8 mouse cellular contexts compared by ENCODE assay signal in the genomic region with DNA sequence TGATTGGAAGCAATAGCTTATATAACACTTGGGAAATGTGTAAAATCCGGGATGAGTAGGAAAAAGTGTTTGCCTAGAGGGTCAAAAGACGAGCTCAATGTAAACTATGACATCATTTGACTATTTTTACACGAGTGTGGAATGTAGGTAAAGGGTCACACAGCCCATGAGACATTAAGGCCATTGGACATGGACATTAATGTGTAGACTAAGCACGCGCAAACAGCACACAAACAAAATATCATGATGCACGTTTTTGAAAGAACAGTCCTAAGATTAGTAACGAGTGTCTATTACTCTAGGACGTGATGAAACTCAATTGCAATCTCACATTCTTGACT. TPM values are rescaled to one million over a fixed set of nuclear protein-coding genes. Genes with fewer than 3 reads are reported as not detected.
DNase-seq lines count a peak whose midpoint lies in the region; ATAC-seq and TF ChIP-seq lines count a peak whose summit lies in the region.

No protein-coding gene starts in this region.

- peaks cover 43% of the 10 kb centered on the region for H3K27me3 ChIP-seq in E14TG2a.4 (ENCODE audit: insufficient read depth, low read length)
- H3K27me3 ChIP-seq in heart, embryonic 16.5 days (ENCODE audit: control insufficient read depth, insufficient read depth, low read length), result no peaks in the 10 kb centered on the region

- peaks cover 3% of the 10 kb centered on the region; the same call in 1 of the 2 replicates for H3K9me3 ChIP-seq in E14TG2a.4 (ENCODE audit: low read length)
- no peaks in the 10 kb centered on the region; the same call in 1 of the 2 replicates for H3K9me3 ChIP-seq in heart, embryonic 16.5 days (replicated peaks; ENCODE audit: control insufficient read depth, low read length)

- peak overlapping the region; percentile 90 for H3K9ac ChIP-seq in heart, embryonic 16.5 days (ENCODE audit: low read length)

- TF ChIP-seq CTCF in E14TG2a.4 (conservative IDR thresholded peaks at IDR 0.05; ENCODE audit: low read length), result no peak

- H3K36me3 ChIP-seq in E14TG2a.4 (ENCODE audit: insufficient read depth, low read length), result no peaks in the 10 kb centered on the region
- no peaks in the 10 kb centered on the region for H3K36me3 ChIP-seq in heart, embryonic 16.5 days (ENCODE audit: control insufficient read depth, insufficient read depth)
- H3K36me3 ChIP-seq in macrophage (ENCODE audit: inconsistent target), result no peaks in the 10 kb centered on the region

- peak overlapping the region; percentile 99 for H3K27ac ChIP-seq in heart, embryonic 16.5 days (ENCODE audit: low read length)
- peak overlapping the region; percentile 54 for H3K27ac ChIP-seq in macrophage

- peak overlapping the region; percentile 67 for H3K4me2 ChIP-seq in heart, embryonic 16.5 days (ENCODE audit: low read depth, low read length)

- WGBS in heart, embryonic 16.5 days, result 9% methylated on average over 8 of the region's 8 CpGs
- 14% methylated on average over 8 of the region's 8 CpGs for WGBS in macrophage (ENCODE audit: missing documents)

- peak; percentile 64 for ATAC-seq in heart, embryonic 16.5 days (replicated peaks; ENCODE audit: extremely low read depth, insufficient read depth, low FRiP score)
- no peak for ATAC-seq in cerebellum, adult (ENCODE audit: insufficient number of reproducible peaks, low FRiP score, low TSS enrichment)

- DNase-seq in heart, adult 8-10 months (ENCODE audit: low spot score), result peak; percentile 38
- DNase-seq in heart, adult 18-20 months, result no peak
- no peak for DNase-seq in right cerebral cortex, postnatal 36 days (ENCODE audit: low spot score in 2 of 2)
- DNase-seq in adipocyte (ENCODE audit: low spot score), result no peak

- H3K4me3 ChIP-seq in E14TG2a.4 (replicated peaks; ENCODE audit: low read length) (peak overlapping the region; percentile 84), macrophage (ENCODE audit: inconsistent target) (peak overlapping the region; percentile 39)
- H3K4me3 ChIP-seq in heart, embryonic 16.5 days (ENCODE audit: low read length), result peak overlapping the region; percentile 70

- peaks cover 17% of the 10 kb centered on the region for H3K4me1 ChIP-seq in E14TG2a.4 (replicated peaks; ENCODE audit: low read depth, low read length)
- peaks cover 14% of the 10 kb centered on the region for H3K4me1 ChIP-seq in heart, embryonic 16.5 days (ENCODE audit: control insufficient read depth, insufficient read depth, low read length)

- no peaks in the 10 kb centered on the region for H3K79me2 ChIP-seq in macrophage (ENCODE audit: inconsistent target)

RNA-seq across cellular contexts. Expression of a gene that starts 0.4 kb away (rescaled TPM):
- total RNA-seq in heart, adult 8-10 months (2022), result 100 to 1,000 TPM; 102 to 134 (median 110) TPM
- 100 to 1,000 TPM; 120 to 125 TPM for total RNA-seq in heart, adult 18-20 months (2021)
- 75.6 and 85.0 TPM in 2 replicates for polyA plus RNA-seq in heart, embryonic 16.5 days (2015; fragmentation: Nextera tagmentation; extraction: Ambion mirVana)
- 1 to 10 TPM in 8 of 26 experiments, under 1 TPM in 10, not detected in 8; 0.36 to 4.2 (median 0.88) TPM for total RNA-seq in macrophage (2018; cell fraction: chromatin; rRNA removed)
- 10 to 100 TPM in 11 of 26 experiments, 1 to 10 TPM in 15; 6.1 to 17.9 (median 9.6) TPM for total RNA-seq in macrophage (2018; cell fraction: cytosol; rRNA removed)
- total RNA-seq in macrophage (2018; cell fraction: nucleus; rRNA removed), result 10 to 100 TPM in 1 of 26 experiments, 1 to 10 TPM in 25; 2.2 to 11.3 (median 4.8) TPM
- 9.4 to 14.1 TPM (median 11.7 TPM) in 3 replicates for polyA plus RNA-seq in macrophage (2018)

RNA-seq across cellular contexts. Expression of a gene that starts 2.6 kb away (rescaled TPM):
- not detected for total RNA-seq in heart, adult 8-10 months (2022)
- total RNA-seq in heart, adult 18-20 months (2021), result not detected
- polyA plus RNA-seq in heart, embryonic 16.5 days (2015; fragmentation: Nextera tagmentation; extraction: Ambion mirVana), result not detected in 2 replicates
- total RNA-seq in macrophage (2018; cell fraction: chromatin; rRNA removed), result under 1 TPM in 1 of 26 experiments, not detected in 25; 0.25 TPM
- under 1 TPM in 2 of 26 experiments, not detected in 24; under 0.01 to 0.05 TPM for total RNA-seq in macrophage (2018; cell fraction: cytosol; rRNA removed)
- total RNA-seq in macrophage (2018; cell fraction: nucleus; rRNA removed), result not detected
- not detected in 3 replicates for polyA plus RNA-seq in macrophage (2018)

RNA-seq across cellular contexts. Expression of a gene that starts 22.1 kb away (rescaled TPM):
- 10 to 100 TPM; 29.0 to 59.1 (median 44.3) TPM for total RNA-seq in heart, adult 8-10 months (2022)
- total RNA-seq in heart, adult 18-20 months (2021), result 10 to 100 TPM; 39.0 to 51.3 TPM
- 31.0 and 34.0 TPM in 2 replicates for polyA plus RNA-seq in heart, embryonic 16.5 days (2015; fragmentation: Nextera tagmentation; extraction: Ambion mirVana)
- 1 to 10 TPM in 1 of 26 experiments, under 1 TPM in 3, not detected in 22; 0.43 to 1.5 (median 0.58) TPM for total RNA-seq in macrophage (2018; cell fraction: chromatin; rRNA removed)
- 1 to 10 TPM in 13 of 26 experiments, under 1 TPM in 11, not detected in 2; 0.10 to 3.0 (median 1.3) TPM for total RNA-seq in macrophage (2018; cell fraction: cytosol; rRNA removed)
- 1 to 10 TPM in 3 of 26 experiments, under 1 TPM in 6, not detected in 17; 0.35 to 1.7 (median 0.88) TPM for total RNA-seq in macrophage (2018; cell fraction: nucleus; rRNA removed)
- polyA plus RNA-seq in macrophage (2018), result 1.9 to 4.4 TPM (median 3.0 TPM) in 3 replicates

RNA-seq across cellular contexts. Expression of a gene that starts 36.8 kb away (rescaled TPM):
- total RNA-seq in heart, adult 8-10 months (2022), result 1 to 10 TPM; 4.3 to 5.9 (median 4.7) TPM
- 1 to 10 TPM; 4.4 TPM for total RNA-seq in heart, adult 18-20 months (2021)
- polyA plus RNA-seq in heart, embryonic 16.5 days (2015; fragmentation: Nextera tagmentation; extraction: Ambion mirVana), result 7.9 TPM in 2 replicates
- 1 to 10 TPM in 24 of 26 experiments, under 1 TPM in 2; 0.74 to 8.4 (median 2.9) TPM for total RNA-seq in macrophage (2018; cell fraction: chromatin; rRNA removed)
- total RNA-seq in macrophage (2018; cell fraction: cytosol; rRNA removed), result 10 to 100 TPM in 5 of 26 experiments, 1 to 10 TPM in 21; 3.9 to 13.8 (median 7.9) TPM
- 10 to 100 TPM in 4 of 26 experiments, 1 to 10 TPM in 22; 3.1 to 15.2 (median 6.0) TPM for total RNA-seq in macrophage (2018; cell fraction: nucleus; rRNA removed)
- 3.4 to 15.2 TPM (median 7.3 TPM) in 3 replicates for polyA plus RNA-seq in macrophage (2018)

RNA-seq across cellular contexts. Expression of a gene that starts 51.0 kb away (rescaled TPM):
- total RNA-seq in heart, adult 8-10 months (2022), result 1 to 10 TPM in 3 of 4 experiments, under 1 TPM in 1; 0.73 to 1.5 (median 1.3) TPM
- total RNA-seq in heart, adult 18-20 months (2021), result 1 to 10 TPM in 1 of 2 experiments, under 1 TPM in 1; 0.80 to 1.4 TPM
- polyA plus RNA-seq in heart, embryonic 16.5 days (2015; fragmentation: Nextera tagmentation; extraction: Ambion mirVana), result 0.66 and 0.96 TPM in 2 replicates
- total RNA-seq in macrophage (2018; cell fraction: chromatin; rRNA removed), result 1 to 10 TPM in 2 of 26 experiments, under 1 TPM in 3, not detected in 21; 0.09 to 2.2 (median 0.33) TPM
- total RNA-seq in macrophage (2018; cell fraction: cytosol; rRNA removed), result under 1 TPM in 15 of 26 experiments, not detected in 11; under 0.01 to 0.28 (median 0.05) TPM
- under 1 TPM in 2 of 26 experiments, not detected in 24; 0.10 to 0.74 TPM for total RNA-seq in macrophage (2018; cell fraction: nucleus; rRNA removed)
- polyA plus RNA-seq in macrophage (2018), result 0.05 to 0.83 TPM (median 0.11 TPM) in 3 replicates
